Mouse (Mus musculus) heart, adult 2 months (tissue): ENCODE results near the gene Mfsd7a. TPM values are rescaled to one million over a fixed set of nuclear protein-coding genes. Genes with fewer than 3 reads are reported as not detected.

Experiments used
- DNase-seq, 2 experiments: peaks; one replicate each; pipeline ENCODE4 v3.0.0; 2021
- H3K27ac ChIP-seq: fragments of 200-600 bp; 2 replicates; pipeline ENCODE4 v1.8.1; 2022
- H3K27me3 ChIP-seq: fragments of 200-500 bp; 2 replicates; pipeline ENCODE4 v1.6.1; 2012; ENCODE audit warnings: mild to moderate bottlenecking, low read length, inconsistent platforms, mixed read lengths; ENCODE audit not compliant: control insufficient read depth, insufficient read depth
- H3K36me3 ChIP-seq: fragments of 200-500 bp; 2 replicates; pipeline ENCODE4 v1.6.1; 2012; ENCODE audit warnings: low read length, inconsistent platforms; ENCODE audit not compliant: control insufficient read depth, insufficient read depth
- H3K4me1 ChIP-seq: fragments of 200-500 bp; 2 replicates; pipeline ENCODE4 v1.6.1; 2011; ENCODE audit warnings: low read length; ENCODE audit not compliant: control insufficient read depth, insufficient read depth
- H3K4me3 ChIP-seq: fragments of 200-600 bp; 2 replicates; pipeline ENCODE4 v1.8.1; 2022
- H3K79me2 ChIP-seq: fragments of 200-500 bp; replicated peaks from 2 replicates; pipeline ENCODE4 v1.6.1; 2012; ENCODE audit warnings: mild to moderate bottlenecking, inconsistent platforms, low read length, moderate library complexity, mixed read lengths; ENCODE audit not compliant: control insufficient read depth, insufficient read depth
- H3K9ac ChIP-seq: fragments of 200-500 bp; 2 replicates; pipeline ENCODE4 v1.6.1; 2012; ENCODE audit warnings: low read depth, mild to moderate bottlenecking, control low read depth, inconsistent platforms, low read length, mixed read lengths
- CTCF ChIP-seq: fragments of 200-600 bp; IDR thresholded peaks from 2 replicates; pipeline ENCODE4 v1.8.1; 2022; ENCODE audit warnings: antibody characterized with exemption, mild to moderate bottlenecking, moderate library complexity
- EP300 ChIP-seq: fragments of 200-500 bp; IDR thresholded peaks from 2 replicates; pipeline ENCODE4 v1.6.1; 2011; ENCODE audit warnings: low read depth, low read length, control low read depth; ENCODE audit not compliant: insufficient read depth
- POLR2A ChIP-seq: fragments of 200-500 bp; IDR thresholded peaks from 2 replicates; pipeline ENCODE4 v1.6.1; 2011; ENCODE audit warnings: mild to moderate bottlenecking, low read depth, low read length, control low read depth; ENCODE audit not compliant: insufficient read depth
- WGBS: fragments of 180-500 bp; shearing (Covaris S2); methylation state at CpG from one replicate; pipeline ENCODE4 v1.1.7; 2018; 5-methylcytosine and 5-hydroxymethylcytosine counted together
- intact Hi-C: fragments of 180-260 bp; cut with DNase I; formaldehyde crosslinking; loops from one replicate; pipeline ENCODE4 v1.15.1; 2025
- polyA plus RNA-seq: library from polyadenylated mRNA; depleted of rRNA; stranded (reverse); fragments of >200 nt; gene quantifications from 2 replicates; pipeline ENCODE4 v1.2.3, GENCODE M21; 2012
- total RNA-seq, 2 experiments: library from RNA; stranded (reverse); gene quantifications; 2 replicates each; pipeline ENCODE4 v1.2.3; 2021

Mfsd7a gene
- total and polyA plus RNA-seq, 3 experiments, result 1.1 to 5.3 (median 1.7) TPM

GRCm38 (mm10) chr5:108460461-108460860 is 11.8 kb upstream of the Mfsd7a start:
- intact Hi-C loops, result loop anchor here (10.0 kb wide), 2 partner anchors 196 to 556 kb away; partner anchors contain the start of genes Dr1 and Rpl5
- TF ChIP-seq EP300 (no peak), POLR2A (no peak), CTCF (no peak)
- H3K36me3 ChIP-seq, result peaks cover 8% of the 10 kb centered on the region
- H3K27me3 ChIP-seq, result no peaks in the 10 kb centered on the region
- H3K79me2 ChIP-seq, result peaks cover 4% of the 10 kb centered on the region; the same call in 1 of the 2 replicates
- H3K9ac ChIP-seq, result peak overlapping the region; percentile 48
- no peak for DNase-seq
- peak overlapping the region; percentile 83 for H3K4me3 ChIP-seq
- peak overlapping the region; percentile 91 for H3K27ac ChIP-seq
- whole genome bisulfite sequencing, result 45% methylated on average over 6 of the region's 6 CpGs
- H3K4me1 ChIP-seq, result peaks cover 16% of the 10 kb centered on the region

- no peak for DNase-seq
- Histone ChIP-seq H3K9ac (no peak overlapping the region), H3K27me3 (no peaks in the 10 kb centered on the region), H3K4me3 (no peak overlapping the region), H3K79me2 (peaks cover 2% of the 10 kb centered on the region; the same call in 1 of the 2 replicates), H3K27ac (no peak overlapping the region), H3K4me1 (peaks cover 13% of the 10 kb centered on the region), H3K36me3 (peaks cover 2% of the 10 kb centered on the region)
- intact Hi-C loops, result no loop called here
- 87% methylated on average over 2 of the region's 2 CpGs for WGBS
- TF ChIP-seq CTCF (no peak), EP300 (no peak)
These were observed 10.0 kb upstream of the Mfsd7a start for GRCm38 (mm10) chr5:108458706-108459105.

- intact Hi-C loops, result no loop called here
- H3K36me3 ChIP-seq, result no peaks in the 10 kb centered on the region
- H3K79me2 ChIP-seq, result no peaks in the 10 kb centered on the region
- no peak for TF ChIP-seq EP300
- TF ChIP-seq CTCF, result no peak
- no peak for TF ChIP-seq POLR2A
- no peak for DNase-seq
- no peak overlapping the region for H3K4me3 ChIP-seq
- H3K4me1 ChIP-seq, result peaks cover 3% of the 10 kb centered on the region
- 51% methylated on average over 3 of the region's 3 CpGs for WGBS
- H3K9ac ChIP-seq, result no peak overlapping the region
- no peak overlapping the region for H3K27ac ChIP-seq
- no peaks in the 10 kb centered on the region for H3K27me3 ChIP-seq
These were observed 5.4 kb upstream of the Mfsd7a start for GRCm38 (mm10) chr5:108454094-108454493.

GRCm38 (mm10) chr5:108452422-108452821 is 3.7 kb upstream of the Mfsd7a start:
- Histone ChIP-seq H3K27me3 (no peaks in the 10 kb centered on the region), H3K79me2 (no peaks in the 10 kb centered on the region), H3K9ac (no peak overlapping the region), H3K4me3 (no peak overlapping the region), H3K27ac (no peak overlapping the region), H3K36me3 (no peaks in the 10 kb centered on the region), H3K4me1 (peaks cover 4% of the 10 kb centered on the region)
- TF ChIP-seq POLR2A (no peak), EP300 (no peak), CTCF (no peak)
- WGBS, result 62% methylated on average over 1 of the region's 1 CpGs
- intact Hi-C loops, result no loop called here
- DNase-seq, result no peak

- Histone ChIP-seq H3K27ac (no peak overlapping the region), H3K4me1 (peaks cover 4% of the 10 kb centered on the region), H3K9ac (no peak overlapping the region), H3K36me3 (no peaks in the 10 kb centered on the region), H3K27me3 (no peaks in the 10 kb centered on the region), H3K4me3 (no peak overlapping the region), H3K79me2 (no peaks in the 10 kb centered on the region)
- intact Hi-C loops, result no loop called here
- no peak for DNase-seq
- 69% methylated on average over 1 of the region's 1 CpGs for WGBS
- no peak for TF ChIP-seq POLR2A
- TF ChIP-seq EP300, result no peak
- TF ChIP-seq CTCF, result no peak
These were observed 2.9 kb upstream of the Mfsd7a start for GRCm38 (mm10) chr5:108451611-108452010.

GRCm38 (mm10) chr5:108450837-108451540 is 2.3 kb upstream of the Mfsd7a start:
- 83% methylated on average over 8 of the region's 8 CpGs for WGBS

More at GRCm38 (mm10) chr5:108450837-108451540, 2.3 kb upstream of the Mfsd7a start:
- Histone ChIP-seq H3K27ac (no peak overlapping the region), H3K36me3 (no peaks in the 10 kb centered on the region), H3K4me3 (no peak overlapping the region), H3K9ac (no peak overlapping the region), H3K27me3 (no peaks in the 10 kb centered on the region), H3K79me2 (no peaks in the 10 kb centered on the region), H3K4me1 (peaks cover 4% of the 10 kb centered on the region)
- no peak for DNase-seq
- intact Hi-C loops, result no loop called here
- no peak for TF ChIP-seq POLR2A
- TF ChIP-seq CTCF, result no peak
- no peak for TF ChIP-seq EP300
